Mouse (Mus musculus) CD4-positive helper T cell, adult 2 months (primary cell): ENCODE results near the gene Grin2b.

Experiments
- DNase-seq: peaks from one replicate; pipeline ENCODE4 v3.0.0-alpha.2; 2012; ENCODE audit warnings: low read depth, missing footprints, low spot score

Gene Grin2b

GRCm38 (mm10) chr6:136100241-136100640 lies 73.1 kb downstream of the Grin2b start:
- DNase-seq: no peak

GRCm38 (mm10) chr6:136096269-136096668 lies 77.0 kb downstream of the Grin2b start:
- DNase-seq: no peak

DNA sequence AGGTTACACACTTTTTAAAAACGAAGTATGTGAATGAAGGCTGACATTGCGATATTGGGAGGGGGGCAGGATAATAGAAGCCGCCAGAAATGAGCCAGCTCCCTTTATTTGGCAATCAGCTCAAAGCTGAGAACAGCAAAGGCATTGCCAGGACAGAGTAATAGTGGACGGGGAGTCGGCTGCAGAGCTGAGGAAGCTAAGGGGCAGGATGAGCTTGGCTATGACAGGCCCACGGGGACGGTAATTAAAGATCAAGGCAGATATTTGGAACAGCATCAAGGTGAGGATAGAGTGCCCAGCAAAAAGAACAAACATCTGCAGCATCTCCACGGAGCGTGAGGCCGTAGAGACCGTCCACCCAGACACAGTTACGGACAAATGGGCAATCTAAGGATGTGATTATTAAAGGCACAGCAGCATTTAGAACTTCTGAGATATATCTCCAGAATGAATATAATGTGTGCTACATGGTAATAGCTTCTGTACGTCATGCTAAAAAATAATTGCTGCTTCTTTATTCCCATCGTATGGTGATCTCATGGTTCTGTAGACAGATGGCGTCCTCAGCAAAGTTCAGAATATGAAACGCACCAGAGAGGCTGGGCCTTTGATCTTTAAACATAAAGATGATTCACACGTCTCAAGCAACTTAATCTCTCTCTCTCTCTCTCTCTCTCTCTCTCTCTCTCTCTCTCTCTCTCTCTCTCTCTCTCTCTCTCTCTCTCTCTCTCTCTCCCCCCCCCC lies 93.1 kb downstream of the Grin2b start:
- DNase-seq: no peak

DNA sequence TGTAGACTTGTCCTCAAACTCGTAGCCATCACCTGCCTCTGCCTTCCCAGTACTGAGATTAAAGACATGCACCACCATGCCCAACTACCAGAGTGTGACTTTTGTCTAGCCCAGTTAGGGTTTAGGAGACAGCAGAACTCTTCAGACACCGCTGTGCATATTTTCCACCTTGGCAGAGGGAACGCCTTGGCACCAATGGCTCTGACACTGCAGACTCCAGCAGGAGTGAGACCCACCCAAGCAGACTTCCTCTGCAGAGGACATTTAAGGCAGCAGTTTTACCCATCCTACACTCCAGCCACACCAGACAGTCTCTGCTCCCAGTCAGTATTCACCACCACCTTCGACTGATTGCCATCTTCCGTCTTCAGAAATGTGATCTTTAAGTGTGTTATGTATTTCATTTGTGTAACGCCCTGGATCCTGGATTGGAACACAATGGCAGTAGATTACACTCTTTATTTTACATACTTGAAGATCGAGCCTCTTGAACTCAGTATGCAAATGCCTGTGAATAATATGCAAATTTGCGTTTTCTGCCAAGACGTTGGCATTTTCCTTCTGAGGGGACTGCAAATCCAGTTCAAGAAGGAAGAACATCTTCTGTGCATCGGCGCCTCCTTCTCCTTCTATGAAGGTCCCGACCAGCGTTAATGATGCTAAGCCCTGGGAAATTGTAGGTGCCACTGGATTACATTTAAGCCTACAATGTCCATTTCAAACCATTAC lies 100.8 kb downstream of the Grin2b start:
- DNase-seq: no peak

DNA sequence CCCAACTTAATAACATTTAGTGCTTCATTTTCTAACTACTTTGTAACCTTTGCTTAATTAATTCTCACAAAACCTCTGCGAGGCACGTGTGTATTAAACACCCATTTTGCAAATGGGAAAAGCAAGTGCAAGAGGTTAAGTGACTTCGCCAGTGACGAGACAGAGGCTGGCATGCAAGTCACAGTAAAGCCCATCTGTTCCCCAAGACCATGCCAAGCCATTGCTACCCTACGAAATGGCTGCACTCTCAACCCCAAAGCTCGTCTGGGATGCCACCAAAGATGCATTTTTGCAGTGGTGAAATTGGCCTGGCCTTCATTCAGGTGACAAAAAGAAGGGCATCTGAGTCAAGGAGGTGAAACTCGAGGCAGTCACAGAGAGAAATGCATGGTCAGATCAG lies 103.2 kb downstream of the Grin2b start:
- no peak for DNase-seq

- DNase-seq: no peak
Observed at GRCm38 (mm10) chr6:136053346-136053745, 120.0 kb downstream of the Grin2b start.

- no peak for DNase-seq
Observed at GRCm38 (mm10) chr6:136050346-136050745, 123.0 kb downstream of the Grin2b start.

DNA sequence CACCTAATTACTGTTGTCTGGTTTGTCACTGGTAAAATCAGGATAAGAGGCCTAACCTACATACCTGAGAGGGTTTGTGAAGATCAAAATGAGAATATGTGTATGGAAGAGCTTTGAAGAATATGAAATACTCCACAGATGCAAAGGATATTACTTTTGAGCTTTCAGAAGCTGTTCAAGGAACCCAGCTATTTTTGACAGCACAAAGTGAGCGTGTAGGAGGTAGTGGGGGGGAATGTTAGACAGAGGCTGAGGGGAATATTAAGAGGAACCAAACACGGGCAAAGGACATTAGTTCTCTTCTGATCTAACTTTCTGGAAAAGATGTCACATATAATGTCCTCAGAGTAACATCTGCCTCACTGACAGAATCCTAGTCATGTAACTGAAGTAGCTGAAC lies 125.2 kb downstream of the Grin2b start:
- no peak for DNase-seq

DNA sequence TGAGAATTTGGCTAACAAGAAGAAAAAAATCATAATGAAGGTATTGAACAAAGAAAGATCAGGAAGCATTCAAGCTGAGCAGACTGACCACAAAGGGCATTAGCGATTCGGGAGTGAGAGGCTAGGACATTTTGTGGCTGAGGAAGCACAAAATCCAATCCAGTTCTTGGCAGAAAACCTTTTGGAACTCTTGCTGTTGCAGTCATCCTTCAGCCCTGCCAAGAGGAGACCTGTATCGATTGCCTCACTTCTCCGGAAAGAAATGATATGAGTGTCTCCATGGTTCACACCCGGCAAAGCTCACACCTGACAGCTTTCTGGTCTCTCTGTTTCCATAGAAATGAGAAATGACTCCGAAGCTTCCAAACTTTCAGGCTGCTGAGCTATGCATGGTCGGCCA lies 127.2 kb downstream of the Grin2b start:
- no peak for DNase-seq

GRCm38 (mm10) chr6:136044461-136044860 lies 128.8 kb downstream of the Grin2b start:
- DNase-seq: no peak

DNA sequence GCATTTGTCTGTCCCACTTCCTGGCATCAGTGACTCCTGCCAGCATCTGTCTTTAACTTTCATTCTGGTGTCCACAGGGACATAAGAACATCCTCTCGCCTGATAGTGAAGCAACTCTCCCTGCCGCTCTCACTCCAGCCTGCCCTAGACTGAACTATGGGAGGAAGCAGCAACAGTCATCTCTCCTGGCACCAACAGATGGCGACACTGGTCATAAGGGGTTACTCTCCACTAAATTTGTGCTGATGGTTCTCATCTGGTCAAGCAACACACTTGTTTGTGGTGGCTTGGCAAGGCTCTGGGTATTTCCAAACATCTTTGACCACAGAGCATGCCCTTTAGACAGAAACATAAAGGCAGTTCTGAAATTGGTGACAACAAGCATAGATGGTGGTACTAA lies 130.9 kb downstream of the Grin2b start:
- DNase-seq: no peak

- DNase-seq: no peak
Observed at GRCm38 (mm10) chr6:136041821-136042220, 131.5 kb downstream of the Grin2b start.

DNA sequence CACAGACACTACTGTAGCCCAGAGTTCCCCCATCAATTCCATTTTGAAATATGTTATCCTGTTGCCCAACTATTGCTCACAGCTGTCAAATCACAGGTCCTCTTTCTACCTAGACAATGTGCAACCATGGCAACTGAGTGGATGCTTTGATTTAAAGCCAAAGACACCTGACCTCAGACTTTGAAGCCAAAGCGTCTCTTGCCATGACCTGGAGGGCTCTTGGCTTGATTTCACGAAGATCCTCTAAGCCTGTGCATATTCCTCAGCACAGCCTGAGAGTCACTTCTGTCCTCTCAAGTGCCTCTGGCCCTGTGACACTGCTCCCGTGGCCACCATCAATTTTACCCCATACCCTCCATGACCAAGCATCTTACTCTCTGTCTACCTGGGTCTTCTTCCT lies 132.4 kb downstream of the Grin2b start:
- DNase-seq: no peak

DNA sequence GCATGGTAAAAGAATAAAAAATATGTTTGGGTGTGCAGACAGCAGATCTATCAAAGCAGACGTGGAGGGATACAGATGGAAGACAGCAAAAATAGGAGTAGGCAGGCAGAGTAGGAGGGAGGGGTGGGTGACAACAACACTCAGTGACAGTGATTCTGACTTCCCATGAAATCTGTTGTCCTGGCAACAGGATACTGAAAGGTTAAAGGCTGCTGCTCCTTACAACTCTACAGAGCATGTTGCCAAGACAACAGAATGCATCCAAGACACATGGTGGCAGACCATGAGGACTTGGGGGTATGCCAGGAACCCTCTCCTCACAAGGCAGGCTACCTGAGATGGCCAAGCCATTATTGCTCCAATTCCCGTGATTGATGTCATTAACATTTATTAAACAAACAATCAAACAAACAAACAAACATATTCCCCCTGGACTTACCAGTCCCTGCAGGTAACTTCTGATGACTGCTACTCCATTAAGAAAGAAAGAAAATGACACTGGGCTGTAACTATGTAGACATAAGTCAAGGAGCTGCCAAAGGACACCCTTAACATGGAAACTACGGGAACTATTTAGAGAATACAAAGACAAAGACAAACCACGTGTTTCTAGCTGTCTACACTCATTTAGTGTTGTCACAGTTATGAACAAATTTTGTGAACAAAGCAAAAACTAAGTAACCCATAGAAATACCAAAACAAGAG lies 143.9 kb downstream of the Grin2b start:
- no peak for DNase-seq

- no peak for DNase-seq
Observed at GRCm38 (mm10) chr6:136026936-136027335, 146.4 kb downstream of the Grin2b start.

DNA sequence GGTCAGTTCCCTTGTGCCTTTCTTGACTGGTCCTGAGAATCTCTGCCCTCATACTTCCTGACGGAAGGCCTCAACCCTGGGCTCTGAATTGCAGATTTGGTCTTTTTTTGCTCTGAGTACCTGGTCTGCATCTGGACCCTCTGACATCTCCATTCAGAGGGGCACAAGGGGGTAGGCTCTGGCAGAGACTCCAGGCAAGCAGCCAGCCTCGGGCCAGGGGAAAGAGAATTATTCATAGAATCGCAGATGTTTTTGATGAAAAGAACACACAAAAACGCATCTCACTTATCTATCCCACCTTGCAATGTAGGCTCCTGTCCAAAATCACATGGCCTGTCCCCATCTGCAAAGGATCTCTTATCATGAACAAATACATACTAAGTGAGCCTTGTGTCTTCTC lies 147.5 kb downstream of the Grin2b start:
- DNase-seq: no peak

DNA sequence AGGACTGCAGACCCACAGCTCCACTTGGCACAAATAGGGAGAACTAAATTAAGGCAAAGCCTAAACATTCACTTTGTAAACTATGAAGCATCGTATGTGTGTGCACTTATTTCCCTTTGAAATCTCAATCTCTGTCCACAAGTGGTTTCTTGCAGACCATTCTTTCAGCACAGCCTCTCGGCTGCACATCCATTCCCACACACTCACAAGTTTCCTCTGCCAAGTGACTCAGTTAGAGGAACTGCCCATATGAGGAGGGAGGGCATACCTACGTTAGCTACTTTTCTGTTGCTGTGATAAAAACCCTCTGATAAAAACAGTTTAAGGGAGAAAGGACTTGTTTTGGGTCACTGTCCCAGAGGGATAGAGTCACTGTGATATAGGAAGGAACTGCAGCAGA lies 152.9 kb downstream of the Grin2b start:
- DNase-seq: no peak

- DNase-seq: no peak
Observed at GRCm38 (mm10) chr6:136018962-136019361, 154.3 kb downstream of the Grin2b start.

DNA sequence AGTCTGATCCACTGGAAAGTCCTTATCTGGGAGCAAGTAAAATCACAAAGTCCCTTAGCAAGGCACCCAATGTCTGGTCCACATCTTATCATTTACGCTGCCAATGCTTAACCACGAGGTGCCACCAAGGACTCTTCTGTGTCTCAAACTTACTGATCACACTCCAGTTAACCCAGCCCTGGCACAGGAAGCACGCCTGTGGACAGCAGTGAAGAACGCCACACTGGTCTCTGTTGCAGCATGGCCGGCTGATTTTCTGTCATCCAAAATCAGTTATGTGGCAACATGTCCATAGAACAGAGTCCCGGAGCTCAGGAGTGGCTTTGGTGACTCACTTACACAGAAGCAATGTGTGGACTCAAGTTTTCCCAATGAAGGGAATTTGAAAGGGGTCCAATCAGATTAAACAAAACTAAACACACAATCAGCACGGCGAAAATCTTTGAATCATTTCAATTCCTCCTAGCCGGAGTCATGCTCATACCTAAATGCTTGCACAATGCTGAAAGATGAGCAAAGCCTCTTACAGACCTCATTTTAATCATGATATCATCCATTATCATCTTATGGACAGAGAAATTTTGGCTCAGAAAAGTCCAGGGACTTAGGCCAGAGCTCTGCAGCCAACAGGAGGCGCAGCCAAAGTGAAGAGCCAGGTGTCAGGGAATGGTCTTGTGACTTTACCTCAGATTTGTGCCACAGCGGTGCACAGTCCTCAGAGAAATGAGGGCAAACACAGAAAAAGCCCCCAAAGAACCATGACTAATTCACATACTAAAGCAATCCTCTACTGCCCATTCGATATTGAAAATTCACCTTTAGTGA lies 159.5 kb downstream of the Grin2b start:
- DNase-seq: no peak

DNA sequence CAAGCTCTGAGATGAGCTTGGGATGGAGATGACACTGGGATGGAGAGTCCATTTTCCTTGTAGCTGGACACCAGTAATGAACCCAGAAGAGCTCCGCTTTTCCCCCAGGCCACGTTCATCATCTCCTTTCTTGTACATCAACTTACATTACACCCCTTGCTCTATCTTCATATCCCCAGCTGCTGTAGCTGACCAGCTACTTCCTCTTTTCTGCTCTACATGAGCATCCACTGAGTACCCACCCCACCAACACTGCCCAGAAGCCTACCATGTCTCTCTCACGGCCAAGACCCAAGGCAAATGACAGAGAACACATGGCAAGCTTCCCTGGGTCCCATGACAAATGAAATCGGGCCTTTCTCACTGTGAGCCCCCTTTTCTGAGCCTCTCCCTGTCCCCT lies 161.8 kb downstream of the Grin2b start:
- DNase-seq: no peak

DNA sequence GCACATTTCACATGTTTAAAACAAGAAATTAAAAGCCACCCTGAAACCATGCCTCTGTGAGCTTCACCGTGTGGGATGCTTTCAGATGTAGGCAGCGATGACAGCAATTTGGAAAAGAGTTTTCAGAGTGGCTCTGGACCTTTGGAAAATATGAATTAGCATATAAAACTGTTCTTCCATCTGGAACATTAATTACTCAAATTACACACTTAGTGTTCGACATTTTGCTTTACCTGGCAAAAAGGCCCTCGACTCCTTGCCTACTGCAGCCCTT lies 162.3 kb downstream of the Grin2b start:
- no peak for DNase-seq
